Mouse (Mus musculus): Measurements from ENCODE around the gene Ccdc134. TPM values are rescaled to one million over a fixed set of nuclear protein-coding genes. Genes with fewer than 3 reads are reported as not detected.

Gene Ccdc134
- total RNA-seq, 2 experiments from 2014 or later, result 10.4 to 19.6 TPM

Other genes with a start within 250 kb of the Ccdc134 start
- 14.0 and 17.1 TPM in 2 replicates for gene Polr3h, start 201.7 kb upstream of the Ccdc134 start, total RNA-seq (2015)
- gene Polr3h, start 201.7 kb upstream of the Ccdc134 start, total RNA-seq (2017), result 37.6 and 37.7 TPM in 2 replicates
- not detected in 2 replicates for gene Csdc2, start 191.2 kb upstream of the Ccdc134 start, total RNA-seq (2015)
- gene Csdc2, start 191.2 kb upstream of the Ccdc134 start, total RNA-seq (2017), result not detected in 2 replicates
- gene Pmm1, start 167.0 kb upstream of the Ccdc134 start, total RNA-seq (2015), result 22.9 and 23.0 TPM in 2 replicates
- 13.2 and 17.0 TPM in 2 replicates for gene Pmm1, start 167.0 kb upstream of the Ccdc134 start, total RNA-seq (2017)
- gene 1700029P11Rik, start 147.4 kb upstream of the Ccdc134 start, total RNA-seq (2015), result not detected in 2 replicates
- gene 1700029P11Rik, start 147.4 kb upstream of the Ccdc134 start, total RNA-seq (2017), result not detected in 2 replicates
- gene Xrcc6, start 140.1 kb upstream of the Ccdc134 start, total RNA-seq (2015), result 75.3 and 108 TPM in 2 replicates
- 135 and 249 TPM in 2 replicates for gene Xrcc6, start 140.1 kb upstream of the Ccdc134 start, total RNA-seq (2017)
- gene Desi1, start 94.1 kb upstream of the Ccdc134 start, total RNA-seq (2015), result 32.6 and 38.4 TPM in 2 replicates
- gene Desi1, start 94.1 kb upstream of the Ccdc134 start, total RNA-seq (2017), result 7.1 and 9.2 TPM in 2 replicates
- 235 and 245 TPM in 2 replicates for gene Snu13, start 80.3 kb upstream of the Ccdc134 start, total RNA-seq (2015)
- gene Snu13, start 80.3 kb upstream of the Ccdc134 start, total RNA-seq (2017), result 201 and 202 TPM in 2 replicates
- gene 4930407I10Rik, start 68.8 kb upstream of the Ccdc134 start, total RNA-seq (2015), result not detected in 2 replicates
- gene 4930407I10Rik, start 68.8 kb upstream of the Ccdc134 start, total RNA-seq (2017), result not detected in 2 replicates
- not detected in 2 replicates for gene Mei1, start 57.9 kb upstream of the Ccdc134 start, total RNA-seq (2015)
- gene Mei1, start 57.9 kb upstream of the Ccdc134 start, total RNA-seq (2017), result not detected in 2 replicates
- gene Srebf2, start 19.3 kb downstream of the Ccdc134 start, total RNA-seq (2015), result 24.7 and 28.3 TPM in 2 replicates
- gene Srebf2, start 19.3 kb downstream of the Ccdc134 start, total RNA-seq (2017), result 21.0 and 23.7 TPM in 2 replicates
- gene Shisa8, start 84.9 kb downstream of the Ccdc134 start, total RNA-seq (2015), result 0.10 and 0.12 TPM in 2 replicates
- 0.27 and 3.2 TPM in 2 replicates for gene Shisa8, start 84.9 kb downstream of the Ccdc134 start, total RNA-seq (2017)
- gene Tnfrsf13c, start 96.4 kb downstream of the Ccdc134 start, total RNA-seq (2015), result 2.1 and 2.4 TPM in 2 replicates
- gene Tnfrsf13c, start 96.4 kb downstream of the Ccdc134 start, total RNA-seq (2017), result 0.34 and 0.92 TPM in 2 replicates
- gene Cenpm, start 116.8 kb downstream of the Ccdc134 start, total RNA-seq (2015), result 32.9 and 42.6 TPM in 2 replicates
- gene Cenpm, start 116.8 kb downstream of the Ccdc134 start, total RNA-seq (2017), result 16.5 and 24.9 TPM in 2 replicates
- not detected in 2 replicates for gene 1500009C09Rik, start 124.5 kb downstream of the Ccdc134 start, total RNA-seq (2015)
- not detected in 2 replicates for gene 1500009C09Rik, start 124.5 kb downstream of the Ccdc134 start, total RNA-seq (2017)
- 0.07 TPM in 1 of 2 replicates, not detected in the other for gene Sept3, start 147.0 kb downstream of the Ccdc134 start, total RNA-seq (2015)
- gene Sept3, start 147.0 kb downstream of the Ccdc134 start, total RNA-seq (2017), result 0.08 TPM in 1 of 2 replicates, not detected in the other
- gene Wbp2nl, start 171.0 kb downstream of the Ccdc134 start, total RNA-seq (2015), result 0.17 TPM in 1 of 2 replicates, not detected in the other
- gene Wbp2nl, start 171.0 kb downstream of the Ccdc134 start, total RNA-seq (2017), result not detected in 2 replicates
- 39.9 and 43.8 TPM in 2 replicates for gene Naga, start 211.0 kb downstream of the Ccdc134 start, total RNA-seq (2015)
- 37.1 and 37.3 TPM in 2 replicates for gene Naga, start 211.0 kb downstream of the Ccdc134 start, total RNA-seq (2017)
- 2.0 and 3.5 TPM in 2 replicates for gene Pheta2, start 211.0 kb downstream of the Ccdc134 start, total RNA-seq (2015)
- 5.2 and 7.4 TPM in 2 replicates for gene Pheta2, start 211.0 kb downstream of the Ccdc134 start, total RNA-seq (2017)
- gene Smdt1, start 211.0 kb downstream of the Ccdc134 start, total RNA-seq (2015), result 155 and 168 TPM in 2 replicates
- gene Smdt1, start 211.0 kb downstream of the Ccdc134 start, total RNA-seq (2017), result 94.0 and 121 TPM in 2 replicates
- 244 and 269 TPM in 2 replicates for gene Ndufa6, start 226.4 kb downstream of the Ccdc134 start, total RNA-seq (2015)
- 136 and 168 TPM in 2 replicates for gene Ndufa6, start 226.4 kb downstream of the Ccdc134 start, total RNA-seq (2017)